Mouse (Mus musculus) thymus, postnatal 10 days (tissue): ENCODE measurements around the gene Tspo2.
"Not testable (repeated sequence)": the region's sequence is repeated elsewhere in the genome, so short reads cannot be mapped to it uniquely, and the experiment has no call there.

Experiments
- DNase-seq, 2 experiments: peaks; one replicate each; pipeline ENCODE4 v3.0.0; 2021; ENCODE audit warnings: low spot score in 2 of 2

Gene Tspo2

DNA sequence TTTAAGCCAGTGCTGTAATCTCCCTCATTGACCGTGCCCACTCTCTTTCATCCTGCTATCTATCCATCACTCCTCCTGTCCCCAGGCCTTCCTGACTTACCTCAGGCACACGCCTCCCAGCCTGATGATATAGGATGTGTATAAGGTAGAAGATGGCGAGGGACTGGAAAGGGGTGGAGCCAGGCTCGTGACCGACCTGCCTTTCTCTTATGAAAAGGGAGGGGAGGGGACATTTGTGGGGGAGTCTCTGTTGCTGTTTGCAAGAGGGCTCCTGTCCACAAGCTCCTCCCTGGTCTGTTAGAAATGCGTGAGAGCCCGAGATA, at the start of gene Tspo2:
Gene Tspo2 (minus strand): TSS at position 170 of the 323 bp plus-strand sequence.
- no peak for DNase-seq

DNA sequence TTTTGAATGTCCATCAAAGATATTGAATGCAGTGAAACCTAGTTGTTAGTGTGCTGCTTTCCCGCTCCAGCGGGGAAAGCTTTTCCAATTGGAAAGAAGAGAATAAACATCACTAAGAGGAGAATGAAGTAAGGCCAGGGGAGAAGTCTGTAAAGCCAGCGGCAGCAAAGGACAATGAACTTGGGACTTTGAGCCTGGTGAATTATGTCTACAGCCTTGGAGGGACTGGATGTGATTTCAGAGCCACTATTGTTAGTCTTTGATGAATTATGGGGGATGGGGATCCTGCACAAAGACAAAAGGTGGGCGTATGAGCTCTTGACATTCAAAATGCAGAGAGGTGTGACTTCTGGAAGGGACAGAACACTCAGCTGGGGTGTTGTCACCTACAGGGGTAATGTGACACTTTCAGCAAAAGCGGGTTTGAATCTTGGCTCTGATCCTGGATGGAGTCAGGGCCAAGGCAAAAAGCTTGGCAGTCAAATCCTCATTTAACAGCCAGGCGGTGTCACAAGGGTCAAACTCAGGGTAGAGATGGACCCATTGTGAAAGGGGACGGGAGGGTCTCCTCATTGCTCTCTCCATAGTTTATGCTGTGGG, 49.6 kb upstream of the Tspo2 start:
- no peak for DNase-seq

DNA sequence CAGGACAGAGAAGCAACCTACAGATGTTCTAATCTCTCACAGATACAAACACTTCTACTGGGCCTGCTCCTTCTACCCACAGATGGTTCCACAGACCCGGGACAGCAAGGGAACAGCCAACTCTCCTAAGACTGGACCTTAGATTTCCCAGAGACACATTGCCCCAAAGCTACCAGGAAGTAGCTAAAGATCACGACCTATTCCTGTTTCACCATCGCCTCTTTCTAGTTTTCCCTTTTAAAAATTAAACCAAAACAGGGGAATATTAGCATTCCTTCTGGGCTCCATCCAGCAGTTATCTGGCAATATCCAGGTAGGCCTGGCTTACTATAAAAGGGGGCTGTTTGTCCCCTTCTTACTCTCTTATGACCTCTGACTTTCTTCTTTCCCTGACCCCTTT, 46.7 kb upstream of the Tspo2 start:
- DNase-seq: no peak

DNA sequence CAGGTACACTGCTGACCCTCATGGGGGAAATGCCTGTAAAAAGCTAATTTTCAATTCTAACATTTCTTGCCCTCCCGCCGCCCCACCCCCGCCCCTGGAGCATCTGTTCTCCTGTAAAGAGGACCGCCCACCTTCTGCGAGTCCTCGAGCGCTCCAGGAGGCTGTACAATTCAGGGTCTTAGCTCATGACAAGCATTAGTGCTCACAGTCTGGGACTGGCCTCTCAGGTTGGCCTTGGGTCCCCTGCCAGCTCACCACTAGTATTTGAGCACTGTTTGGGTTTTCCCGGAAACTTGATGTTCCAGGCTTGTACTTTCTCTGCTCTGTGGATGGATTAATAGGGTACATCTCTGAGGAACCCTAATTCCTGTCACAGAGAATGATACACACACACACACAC, 42.7 kb upstream of the Tspo2 start:
- DNase-seq: no peak

DNA sequence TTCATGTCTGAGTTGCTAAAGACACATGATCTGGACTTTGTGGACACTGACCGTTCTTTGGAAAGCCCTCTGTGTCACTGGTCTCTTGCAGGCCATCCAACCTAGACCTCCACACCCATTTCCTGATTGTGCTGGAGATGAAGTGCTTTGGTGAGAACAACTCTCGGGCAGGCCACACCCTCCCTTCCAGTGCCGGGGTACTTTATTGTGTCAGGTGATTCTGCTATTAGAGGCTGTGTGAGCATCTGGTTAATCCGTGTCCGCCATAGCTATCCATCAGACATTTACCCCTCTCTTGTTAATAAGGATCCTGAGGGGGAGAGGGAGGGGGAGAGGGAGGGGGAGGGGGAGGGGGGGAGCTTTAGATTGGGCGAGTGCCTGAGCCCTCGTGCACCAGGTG, 42.3 kb upstream of the Tspo2 start:
- DNase-seq: no peak

DNA sequence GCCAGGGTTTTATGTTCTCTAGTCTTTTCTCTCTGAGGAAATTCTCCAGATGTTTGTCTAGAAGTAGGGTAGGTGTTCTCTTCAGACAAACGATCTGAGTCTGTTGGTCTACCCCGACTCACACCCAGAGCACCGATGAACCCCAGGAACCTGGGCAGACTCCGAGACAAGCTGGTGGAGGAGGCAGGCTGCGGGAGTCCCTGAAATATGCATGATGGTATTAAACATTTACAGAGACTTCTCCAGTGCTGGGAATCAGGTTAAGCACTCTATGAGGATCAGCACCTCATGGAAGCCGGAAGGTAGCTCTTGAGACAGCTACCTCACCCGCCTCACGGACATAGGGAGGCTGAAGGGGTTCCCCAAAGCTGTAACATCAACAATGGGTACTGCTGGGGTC, 41.3 kb upstream of the Tspo2 start:
- no peak for DNase-seq

DNA sequence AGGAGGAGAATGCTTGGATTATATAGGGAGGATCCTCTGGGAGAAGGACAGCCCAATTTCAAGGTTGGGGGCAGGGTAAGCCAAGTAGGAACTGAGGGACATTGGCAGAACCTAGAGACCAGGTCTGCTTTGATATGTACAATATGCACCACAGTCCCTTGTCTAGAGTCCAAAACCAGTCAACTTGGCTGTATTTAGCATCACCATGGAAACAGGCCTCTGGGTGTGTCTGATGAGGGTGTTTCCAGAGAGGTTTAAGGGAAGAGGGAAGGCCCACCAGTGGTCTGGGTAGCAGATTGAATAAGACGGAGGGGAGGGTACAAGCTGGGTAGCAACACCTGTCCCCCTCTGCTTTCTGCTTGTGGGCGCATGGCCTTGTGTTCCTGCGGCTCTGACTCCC, 38.1 kb upstream of the Tspo2 start:
- no peak for DNase-seq

DNA sequence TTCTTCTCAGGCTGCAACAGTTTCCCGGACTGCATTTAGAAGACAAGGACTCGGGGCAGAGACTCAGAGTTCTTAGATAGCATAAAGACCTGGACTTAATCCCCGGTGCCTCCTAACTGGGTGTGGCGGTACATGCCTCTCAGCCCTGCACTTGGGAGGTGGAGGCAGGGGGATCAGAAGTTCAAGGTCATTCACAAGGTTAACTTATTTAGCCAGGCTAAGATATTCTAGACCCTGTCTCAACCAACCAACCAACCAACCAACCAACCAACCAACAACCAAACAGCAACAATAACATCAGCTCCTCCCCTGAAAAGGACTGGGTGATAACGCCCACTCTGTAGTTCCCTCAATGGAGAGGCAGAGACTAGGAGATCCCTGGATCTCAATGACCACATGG, 32.9 kb upstream of the Tspo2 start:
- no peak for DNase-seq

DNA sequence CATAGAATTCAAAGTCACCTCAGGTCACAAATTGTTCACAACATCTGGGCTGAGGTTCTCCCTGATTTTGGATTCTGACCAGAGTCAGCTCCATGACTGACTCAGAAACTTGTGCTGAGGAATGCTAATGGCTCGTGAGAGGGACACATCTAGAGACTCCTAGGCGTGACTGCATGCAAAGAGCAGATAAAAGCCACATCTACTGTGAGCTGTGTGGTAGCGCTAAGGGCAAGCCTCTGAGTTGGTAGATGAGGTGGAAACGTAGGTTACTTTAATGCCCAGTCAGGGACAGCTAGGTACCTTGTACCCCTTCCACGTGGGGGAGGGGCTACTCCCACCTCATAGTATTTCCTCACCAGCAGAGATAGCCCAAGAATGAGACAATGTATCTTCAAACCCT, 32.4 kb upstream of the Tspo2 start:
- no peak for DNase-seq

DNA sequence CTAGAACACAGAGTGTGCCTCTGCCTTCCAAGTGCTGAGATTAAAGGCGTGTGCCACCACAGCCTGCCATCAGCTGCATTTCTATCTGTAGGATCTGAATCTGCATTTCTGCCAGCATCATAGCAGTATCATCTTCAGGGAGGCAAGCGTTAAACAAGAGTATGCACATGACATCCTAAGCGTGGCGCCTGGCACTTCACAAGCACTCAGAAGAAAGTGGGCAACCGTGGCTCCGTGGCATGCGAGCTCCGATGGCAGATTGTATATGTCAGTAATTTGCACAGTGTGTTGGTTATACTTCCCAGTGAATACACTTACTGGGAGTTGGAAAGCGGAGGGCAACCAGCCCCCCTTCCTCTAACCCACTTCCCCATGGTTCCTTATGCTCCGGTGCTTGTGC, 28.6 kb upstream of the Tspo2 start:
- DNase-seq: no peak

DNA sequence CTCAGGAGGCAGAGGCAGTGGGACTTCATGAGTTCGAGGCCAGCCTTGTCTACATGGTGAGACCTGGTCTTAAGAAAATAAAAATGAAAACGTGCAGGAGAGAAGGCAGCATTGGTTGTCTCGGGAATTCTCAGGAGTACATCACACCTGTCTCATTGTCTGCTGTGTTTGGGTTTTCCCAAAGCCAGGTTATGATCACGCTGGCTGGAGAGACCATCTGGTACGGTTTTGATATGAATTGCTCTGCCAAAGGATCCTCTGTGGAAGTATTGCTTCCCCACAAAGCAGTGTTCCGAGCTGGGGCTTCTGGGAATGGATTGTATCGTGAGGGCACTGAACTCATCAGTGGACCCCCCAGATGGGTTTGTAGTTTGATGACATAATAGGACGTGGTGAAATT, 24.1 kb upstream of the Tspo2 start:
- DNase-seq: no peak

DNA sequence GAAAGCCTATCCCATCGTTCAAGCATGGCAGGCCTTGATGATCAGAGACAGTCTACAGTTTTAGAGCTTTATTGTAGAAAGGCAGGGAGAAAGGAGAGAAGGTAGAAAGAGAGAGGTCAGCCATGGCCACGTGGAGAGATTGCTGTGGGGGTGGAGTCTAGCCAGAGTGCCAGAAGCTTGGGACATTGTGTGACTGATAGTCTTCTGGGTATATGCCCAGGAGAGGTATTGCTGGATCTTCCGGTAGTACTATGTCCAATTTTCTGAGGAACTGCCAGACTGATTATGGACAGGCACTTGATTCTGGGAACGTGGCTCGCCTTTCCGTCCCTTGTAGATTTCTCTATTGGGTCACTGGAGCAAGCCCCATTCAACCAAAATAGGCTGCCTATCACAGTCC, 23.0 kb upstream of the Tspo2 start:
- DNase-seq: not testable (repeated sequence)

DNA sequence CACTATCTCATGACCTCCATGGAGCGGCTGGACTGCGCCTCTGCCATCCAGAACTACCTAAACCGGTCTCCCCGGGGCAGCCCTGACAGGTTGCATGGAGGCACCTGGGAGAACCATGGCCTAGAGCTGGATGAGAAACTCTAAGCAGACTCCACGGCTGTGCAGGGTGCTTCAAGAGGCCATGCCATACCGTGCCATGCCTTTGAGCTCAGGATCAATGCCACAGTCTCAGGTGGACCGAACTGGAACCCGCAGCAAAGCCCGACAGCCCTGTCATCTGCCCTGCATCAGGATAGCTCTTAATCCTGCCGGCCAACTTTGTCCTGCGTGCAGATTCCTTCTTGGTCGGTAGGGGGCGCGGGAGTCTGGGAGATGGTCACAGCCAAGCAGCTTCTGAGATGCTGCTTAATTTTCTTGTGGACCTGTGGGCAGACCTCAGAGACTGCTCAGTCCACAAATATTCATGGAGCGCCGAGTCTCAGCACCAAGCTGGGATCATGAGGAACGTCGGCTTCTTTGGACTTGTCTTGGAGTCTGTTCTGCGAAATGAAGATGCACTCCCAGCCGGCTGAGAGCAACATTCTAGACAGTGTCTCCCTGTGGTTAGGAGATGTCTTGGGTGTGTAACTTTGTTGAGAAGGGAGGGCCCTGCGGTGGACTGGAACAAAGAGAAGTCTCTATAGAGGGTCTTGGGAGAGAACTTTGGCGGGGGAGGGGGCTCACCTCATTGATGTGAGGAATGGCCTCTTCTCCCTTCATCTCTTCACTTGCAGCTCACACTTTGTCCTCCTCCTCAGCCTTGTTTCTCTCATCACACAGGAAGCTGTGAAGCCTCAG, 16.3 kb upstream of the Tspo2 start:
- peak; percentile 68 to 88 for DNase-seq

DNA sequence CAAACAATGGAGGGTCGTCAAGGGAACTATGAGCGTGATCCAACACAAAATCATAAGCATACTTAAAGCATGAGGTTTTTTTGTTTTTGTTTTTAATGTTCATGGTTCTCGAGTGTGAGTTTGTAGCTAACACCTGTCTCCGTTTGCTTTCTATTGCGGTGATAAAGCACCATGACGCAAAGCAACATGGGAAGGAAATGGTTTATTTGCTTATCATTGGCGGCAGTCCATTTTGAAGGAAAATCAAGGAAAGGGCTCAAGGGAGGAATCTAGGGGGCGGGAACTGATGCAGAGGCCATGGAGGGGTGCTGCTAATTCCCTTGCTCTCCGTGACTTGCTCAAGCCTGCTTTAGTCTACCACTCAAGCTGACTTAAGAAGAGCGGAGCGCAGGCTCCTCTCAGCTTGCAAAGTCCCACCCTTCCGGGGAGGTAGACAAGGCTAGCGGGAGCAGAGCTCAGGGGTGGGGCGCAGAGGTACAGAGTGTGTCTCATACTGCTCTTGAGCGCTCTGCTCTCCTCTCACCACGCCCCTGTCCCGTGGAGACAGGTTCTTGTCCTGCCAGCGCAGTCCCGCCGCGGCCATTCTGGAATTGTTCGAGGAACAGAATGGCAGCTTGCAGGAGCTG, 15.6 kb upstream of the Tspo2 start:
- DNase-seq: peak in 1 of 2 experiments; percentile 24

DNA sequence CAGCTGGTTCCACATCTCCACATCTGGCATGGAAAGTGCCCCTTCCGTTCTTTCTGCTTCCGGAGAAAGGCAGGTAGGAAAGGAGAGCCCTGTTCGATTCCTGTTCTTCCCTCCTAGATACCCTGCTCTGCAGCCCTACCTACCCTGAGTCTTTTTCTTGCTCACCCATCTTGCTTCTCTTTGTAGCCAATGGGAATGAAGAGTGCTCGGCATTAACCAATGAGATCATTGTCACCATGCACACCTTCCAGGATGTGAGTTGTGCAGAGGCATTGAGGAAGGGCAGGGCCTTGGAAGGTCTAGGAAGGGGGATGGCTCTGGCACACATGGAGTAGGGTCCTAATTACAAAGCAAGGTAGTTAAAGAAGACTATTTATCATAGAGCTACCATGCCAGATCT, 12.1 kb upstream of the Tspo2 start:
- DNase-seq: no peak

DNA sequence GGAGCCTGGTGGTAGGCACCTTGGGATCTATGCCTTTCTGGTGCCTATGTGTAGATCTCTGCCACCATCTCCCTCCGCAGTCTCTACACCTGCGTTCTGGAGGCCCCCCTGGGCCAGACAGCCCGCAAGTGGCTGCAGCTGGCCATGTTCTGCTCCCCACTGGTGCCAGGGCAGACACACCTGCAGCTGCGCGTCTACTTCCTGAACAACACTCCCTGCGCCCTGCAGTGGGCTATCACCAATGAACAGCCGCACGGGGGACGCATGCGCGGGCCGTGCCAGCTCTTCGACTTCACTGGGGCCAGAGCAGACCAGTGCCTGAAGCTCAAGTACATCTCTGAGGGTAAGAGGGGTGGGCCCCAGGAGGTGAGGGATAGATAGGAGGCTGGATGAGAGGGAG, 10.8 kb upstream of the Tspo2 start:
- peak; percentile 71 to 78 for DNase-seq

DNA sequence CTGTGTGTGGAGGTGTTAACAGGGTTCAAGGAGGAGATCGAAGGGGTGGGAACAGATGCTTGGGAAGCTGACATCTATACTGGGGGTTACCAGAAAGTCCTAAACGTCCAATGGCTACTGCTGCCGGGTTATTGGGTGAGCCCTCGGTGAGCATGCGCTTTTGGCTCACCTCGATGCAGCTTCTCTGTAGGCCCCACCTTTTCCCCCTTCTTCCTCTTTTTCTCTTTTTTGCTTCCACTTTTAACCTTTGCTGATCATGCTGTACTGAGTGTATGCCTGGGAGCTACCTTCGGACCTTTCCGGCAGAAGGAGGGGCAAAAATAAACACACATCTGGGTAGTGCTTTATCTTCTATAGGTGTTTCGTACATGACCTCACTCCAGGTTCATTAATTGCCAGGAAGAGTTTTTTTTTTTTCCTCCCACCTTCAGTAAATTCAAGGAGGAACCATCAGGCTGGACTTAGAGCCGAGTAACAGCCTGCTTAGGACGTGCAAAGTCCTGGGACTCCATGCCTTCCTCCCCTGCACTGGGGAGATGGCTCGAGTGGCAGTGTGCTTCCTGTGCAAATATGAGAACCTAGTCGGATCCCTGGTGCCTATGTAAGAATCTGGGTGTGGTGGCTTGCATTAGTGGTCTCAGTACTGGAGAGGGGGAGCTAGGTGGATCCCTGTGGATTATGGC, 6.8 kb upstream of the Tspo2 start:
- no peak for DNase-seq

DNA sequence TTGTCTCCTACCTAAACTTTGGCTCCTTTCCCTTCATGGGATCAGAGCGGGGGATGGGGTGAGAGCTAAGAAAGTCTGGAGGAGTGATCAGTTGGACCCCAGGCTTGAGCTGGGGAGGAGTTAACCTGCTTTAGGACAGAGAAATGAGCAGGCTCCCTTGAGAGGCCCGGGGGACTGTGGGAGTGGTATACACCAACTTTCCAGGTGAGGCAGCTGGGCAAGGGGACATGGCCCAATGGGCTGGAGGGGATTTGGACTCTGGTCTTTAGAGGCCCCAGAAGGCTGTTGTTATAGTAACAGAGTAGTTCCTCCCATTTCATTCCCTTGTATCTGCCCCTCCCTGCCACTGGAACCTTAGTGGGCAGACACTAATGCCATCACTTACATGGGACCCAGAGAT, 4.6 kb upstream of the Tspo2 start:
- DNase-seq: no peak

DNA sequence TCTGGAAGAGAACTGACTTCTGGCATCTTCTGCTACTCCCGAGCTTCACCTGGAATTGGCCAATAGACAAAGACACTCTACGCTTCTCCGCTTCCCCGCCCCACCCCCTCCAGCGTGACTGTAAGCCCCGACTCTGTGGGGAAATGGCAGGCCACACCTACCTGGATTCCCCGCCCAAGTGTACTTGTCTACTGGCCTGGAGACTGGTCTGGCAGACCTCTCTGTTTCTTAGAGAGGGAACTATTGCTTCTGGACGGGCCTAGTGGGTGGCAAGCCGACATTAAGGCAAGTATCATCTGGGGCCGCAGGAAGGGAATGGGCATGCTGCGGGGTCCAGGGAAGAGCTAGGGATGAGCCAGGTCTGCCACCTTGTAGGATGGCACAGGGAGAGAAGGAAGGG, 3.4 kb upstream of the Tspo2 start, which contains the start of gene Unc5cl:
Gene Unc5cl (plus strand): TSS at position 214 of the 400 bp plus-strand sequence.
- DNase-seq: no peak

DNA sequence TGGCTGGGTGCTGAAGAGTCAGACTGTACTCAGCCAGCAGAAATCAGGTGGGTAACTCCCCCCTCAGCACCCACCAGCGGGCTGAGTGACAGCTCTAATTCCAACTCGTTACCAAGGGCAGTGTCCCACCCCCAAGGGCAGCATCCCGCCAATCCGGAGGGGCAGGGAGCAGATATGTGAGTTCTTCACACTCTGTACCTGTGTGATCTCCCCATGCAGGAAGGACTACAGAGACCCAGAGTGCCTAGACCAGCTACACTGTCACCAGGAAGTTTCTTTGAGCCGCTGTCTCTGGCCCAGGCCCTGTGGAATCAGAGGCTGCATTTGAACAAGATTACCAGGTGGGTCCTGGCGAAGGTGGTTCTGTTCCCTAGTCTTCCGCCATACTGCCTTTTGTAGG, 2.9 kb upstream of the Tspo2 start:
- no peak for DNase-seq

DNA sequence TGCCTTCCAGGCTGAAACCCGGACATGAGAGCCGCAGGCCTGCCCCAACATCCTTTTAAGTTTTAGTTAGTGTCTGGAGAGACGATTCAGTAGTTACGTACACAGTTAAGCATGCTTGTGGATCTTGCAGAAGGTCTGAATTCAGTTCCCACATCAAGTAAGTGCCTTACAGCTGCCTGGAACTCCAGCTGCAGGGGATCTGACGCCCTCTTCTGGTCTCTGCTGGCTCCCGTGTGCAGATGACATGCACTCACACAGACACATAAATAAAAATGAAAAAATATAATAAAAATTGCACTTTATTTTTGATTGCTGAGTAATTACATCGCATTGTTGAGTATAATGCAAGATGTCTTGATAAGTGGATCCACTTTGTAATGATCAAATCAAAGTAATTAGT, 2.2 kb upstream of the Tspo2 start:
- DNase-seq: no peak

DNA sequence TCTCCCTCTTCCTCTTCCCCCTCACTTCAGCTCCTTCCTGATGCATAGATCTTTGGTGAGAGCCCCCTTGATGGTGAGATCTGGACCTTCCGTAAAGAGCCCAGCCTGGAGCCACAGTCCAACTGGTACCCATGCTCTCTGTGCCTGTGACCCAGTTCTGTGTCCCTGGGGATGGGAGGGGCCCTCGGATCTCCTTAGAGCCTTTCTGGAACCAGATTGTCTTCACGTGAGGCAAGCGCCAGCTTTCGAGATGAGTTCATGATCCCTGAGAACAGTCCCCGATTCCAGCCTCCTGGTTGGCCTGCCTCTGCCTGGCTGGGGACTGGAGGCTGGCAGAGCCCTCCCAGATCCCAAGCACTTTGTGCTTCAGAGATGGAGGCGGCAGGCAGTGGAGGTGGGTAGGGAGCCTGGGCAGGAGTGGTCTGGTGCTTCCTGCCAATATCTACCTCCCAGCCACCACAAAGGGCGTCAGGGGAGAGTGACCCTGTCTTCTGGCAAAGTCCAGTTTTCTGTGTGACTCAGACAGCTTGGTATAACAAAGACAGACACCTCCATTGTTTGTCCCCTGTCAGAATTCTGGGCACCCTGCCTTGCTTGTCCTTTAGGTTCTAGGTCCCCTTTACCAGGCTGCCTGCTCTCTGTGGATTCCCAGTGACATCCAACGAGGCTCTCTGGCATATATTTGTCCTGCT, 577 bp upstream of the Tspo2 start:
- no peak for DNase-seq
